Mouse (Mus musculus): ENCODE measurements around the gene Orm3. TPM values are rescaled to one million over a fixed set of nuclear protein-coding genes. Genes with fewer than 3 reads are reported as not detected.

The Orm3 gene
- total RNA-seq, 2 experiments from 2014 or later: not detected

- DNase-seq (ENCODE audit: low spot score): peak; percentile 87
Measured at GRCm38 (mm10) chr4:63368577-63368976, 12.6 kb downstream of the Orm3 start.

DNA sequence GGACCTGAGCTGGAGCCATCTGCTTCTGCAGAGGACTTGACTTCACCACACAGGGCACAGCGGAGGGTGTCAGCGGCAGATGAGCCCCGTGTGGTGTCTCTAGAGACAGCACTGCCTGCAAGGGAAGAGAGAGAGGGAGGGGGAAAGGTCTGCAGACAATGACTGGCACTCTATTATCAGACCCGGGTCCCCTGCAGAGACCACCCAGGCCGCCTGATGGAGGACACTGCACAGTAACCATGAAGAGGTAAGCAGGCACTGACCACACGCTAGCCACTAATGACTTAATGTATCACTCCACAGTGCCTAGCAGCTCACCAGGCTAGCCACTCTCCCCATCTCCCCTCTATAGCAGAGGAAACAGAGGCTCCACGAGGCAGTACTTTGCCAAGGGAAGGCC is 14.9 kb downstream of the Orm3 start:
- DNase-seq (ENCODE audit: low spot score): no peak

DNA sequence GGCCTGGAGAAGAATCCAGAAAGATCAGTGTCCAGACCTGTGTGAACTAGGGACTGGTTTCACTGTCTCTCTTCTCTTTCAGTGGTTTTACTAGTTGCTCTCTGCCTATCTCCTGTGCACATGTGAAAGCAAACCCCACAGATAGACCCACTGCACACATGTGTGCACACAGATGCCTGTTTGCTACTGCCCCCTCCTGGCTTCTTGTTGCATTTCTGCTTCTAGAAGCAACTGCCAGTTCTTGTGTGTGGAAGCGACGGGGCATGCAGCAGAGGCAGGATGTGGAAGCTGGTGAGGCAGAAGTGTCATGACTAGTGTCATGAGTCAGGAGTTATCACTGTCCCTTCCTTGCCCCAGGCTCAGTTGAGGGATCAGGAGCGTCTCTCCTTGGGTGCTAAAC is 15.9 kb downstream of the Orm3 start:
- DNase-seq (ENCODE audit: low spot score): peak; percentile 28

DNA sequence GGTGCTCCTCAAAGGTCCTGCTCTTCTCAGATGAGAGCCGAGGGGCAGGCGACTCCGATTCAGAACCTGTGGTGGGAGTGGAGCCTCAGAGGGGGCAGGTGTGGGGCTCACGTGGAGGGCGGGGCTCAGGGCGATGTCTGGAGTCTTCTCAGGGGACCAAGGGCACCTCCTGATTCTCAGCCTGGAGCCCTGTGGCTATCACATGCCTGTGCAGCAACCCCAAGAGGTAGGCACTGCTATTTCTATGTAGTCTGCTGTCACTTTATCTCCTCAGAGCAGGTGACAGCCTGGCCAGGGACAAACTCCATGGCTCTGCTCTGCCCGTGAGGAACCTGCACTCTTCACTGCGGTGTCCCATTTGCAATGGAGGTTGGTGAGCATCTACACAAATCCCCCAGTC is 17.4 kb downstream of the Orm3 start:
- no peak for DNase-seq (ENCODE audit: low spot score)

GRCm38 (mm10) chr4:63374331-63374730 is 18.4 kb downstream of the Orm3 start:
- no peak for DNase-seq (ENCODE audit: low spot score)

DNA sequence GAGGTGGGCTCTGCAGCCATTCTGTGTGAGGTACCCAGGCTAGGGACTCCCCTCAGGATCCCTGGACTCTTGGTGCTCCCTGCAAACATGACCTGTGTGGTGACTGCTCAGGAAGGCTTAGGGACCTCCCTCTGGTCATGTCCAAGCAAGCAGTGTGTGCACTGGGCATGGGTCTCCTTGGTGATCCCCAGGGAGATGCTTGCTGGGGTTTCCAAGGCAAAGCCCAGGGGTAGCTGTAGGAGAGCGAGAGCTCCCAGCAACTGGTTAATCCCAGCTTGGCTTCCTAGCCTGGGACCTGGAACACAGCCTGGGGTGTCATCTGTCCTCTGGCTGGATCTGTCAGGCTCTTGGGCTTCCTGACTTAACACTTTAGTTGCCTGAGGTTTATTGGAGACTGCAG is 19.4 kb downstream of the Orm3 start:
- DNase-seq (ENCODE audit: low spot score): peak; percentile 64

GRCm38 (mm10) chr4:63377483-63377882 is 21.5 kb downstream of the Orm3 start:
- DNase-seq (ENCODE audit: low spot score): no peak

GRCm38 (mm10) chr4:63382676-63383369 is 26.9 kb downstream of the Orm3 start:
- no peak for DNase-seq (ENCODE audit: low spot score)

DNA sequence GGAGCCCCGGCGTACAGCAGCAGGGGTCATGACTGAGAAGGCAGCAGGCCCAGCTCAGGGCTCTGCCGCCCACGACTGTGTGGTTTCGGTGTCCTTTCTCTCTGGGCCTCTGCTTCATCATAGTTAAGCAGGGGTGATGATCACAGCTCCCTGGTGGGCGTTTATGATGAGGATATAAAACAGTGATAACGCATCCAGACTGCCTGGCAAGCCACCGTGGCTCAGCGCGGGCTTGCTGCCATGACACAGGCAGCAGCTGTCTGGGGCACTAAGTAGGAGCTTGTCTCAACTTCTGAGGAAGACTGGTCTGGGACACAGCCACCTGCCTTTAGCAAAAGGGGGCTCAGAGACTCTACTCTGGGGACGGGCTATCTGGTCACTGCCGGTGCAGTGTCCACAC is 27.5 kb downstream of the Orm3 start:
- DNase-seq (ENCODE audit: low spot score): no peak

GRCm38 (mm10) chr4:63384262-63384661 is 28.3 kb downstream of the Orm3 start:
- DNase-seq (ENCODE audit: low spot score): no peak

- DNase-seq (ENCODE audit: low spot score): no peak
Measured at GRCm38 (mm10) chr4:63385253-63385652, 29.3 kb downstream of the Orm3 start.

DNA sequence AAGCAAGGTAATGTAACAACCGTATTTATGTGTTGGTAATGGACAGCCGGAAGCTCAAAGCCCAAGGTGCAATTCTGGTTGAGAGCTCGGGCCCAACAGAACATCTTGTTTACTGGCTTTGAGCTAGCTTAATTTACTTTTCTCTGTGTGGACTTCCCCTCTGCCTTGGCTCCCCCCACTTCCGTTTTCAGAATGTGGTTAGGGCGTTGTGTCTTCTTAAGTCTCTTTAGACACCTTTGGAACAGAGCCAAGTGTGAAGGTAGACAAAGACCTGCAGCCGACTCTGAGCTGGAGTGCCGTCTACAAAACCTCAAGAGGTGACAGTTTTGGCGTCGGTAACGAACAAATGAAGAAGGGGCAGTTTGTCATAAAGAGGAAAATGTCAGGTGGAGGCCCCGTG is 29.8 kb downstream of the Orm3 start:
- DNase-seq (ENCODE audit: low spot score): no peak

- no peak for DNase-seq (ENCODE audit: low spot score)
Measured at GRCm38 (mm10) chr4:63388029-63388428, 32.1 kb downstream of the Orm3 start.

DNA sequence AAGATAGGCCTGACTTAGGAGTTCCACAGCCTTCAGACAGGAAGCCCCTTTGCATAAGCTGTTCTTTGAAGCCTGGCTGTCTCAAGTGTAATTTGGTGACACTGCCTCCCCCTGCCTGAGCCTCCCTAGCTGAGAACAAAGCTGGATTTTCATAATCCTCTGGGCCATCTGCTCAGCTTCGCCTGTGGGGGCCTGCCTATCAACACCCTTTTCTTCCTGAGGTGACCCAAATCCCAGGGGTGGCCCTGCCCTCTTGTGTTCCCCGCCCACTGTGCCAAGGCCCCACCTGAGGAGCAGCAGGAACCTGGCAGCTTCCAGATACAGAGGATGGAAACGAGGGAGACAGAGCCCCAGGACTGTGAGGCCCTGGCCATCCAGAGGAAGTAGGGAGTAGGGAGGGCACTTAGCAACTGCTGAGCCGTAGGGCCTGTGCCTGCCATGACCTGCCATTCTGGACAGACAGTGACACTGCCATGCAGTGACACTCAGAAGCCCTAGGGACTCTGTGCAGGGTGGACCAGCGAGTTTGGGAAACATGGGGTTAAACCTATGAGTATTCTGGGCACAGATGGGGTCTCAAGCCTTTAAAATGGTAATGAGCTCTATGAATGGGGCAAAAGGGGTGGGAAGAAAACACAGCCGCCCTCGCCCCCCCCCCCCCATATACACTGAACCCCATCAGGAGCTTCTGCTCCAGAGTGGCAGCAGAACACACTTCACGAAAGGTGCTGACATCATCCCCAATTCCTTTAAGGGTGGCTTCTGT is 33.3 kb downstream of the Orm3 start:
- no peak for DNase-seq (ENCODE audit: low spot score)

DNA sequence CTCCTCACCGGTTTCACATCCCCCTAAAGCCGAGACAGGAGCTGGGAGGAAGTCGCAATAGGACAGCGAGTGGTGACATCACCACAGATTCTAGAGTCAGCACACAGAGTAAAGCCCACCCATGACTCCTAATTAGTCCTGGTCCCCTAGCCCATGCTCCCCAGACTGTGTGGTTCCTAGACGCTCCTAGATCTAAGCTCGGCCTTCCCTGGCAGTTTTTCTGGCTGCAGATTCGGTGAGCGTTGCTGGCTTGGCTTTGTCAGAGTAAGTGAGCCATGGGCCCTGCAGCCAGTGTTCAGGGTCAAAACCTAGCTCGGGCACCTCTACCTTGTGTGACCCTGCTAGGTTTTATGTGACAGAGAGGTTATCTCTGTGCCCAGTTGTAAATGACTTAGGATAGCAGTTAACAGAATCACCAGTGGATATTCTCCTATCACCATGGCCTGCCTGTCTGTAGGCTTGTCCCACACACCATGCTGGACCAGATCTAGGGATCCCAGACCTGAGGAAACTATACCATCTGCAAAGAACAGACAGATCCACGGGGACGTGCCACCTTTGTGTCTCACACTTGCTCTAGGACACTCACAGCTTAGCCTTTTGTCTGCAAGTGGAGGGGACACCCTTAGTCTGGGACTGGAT is 34.0 kb downstream of the Orm3 start:
- DNase-seq (ENCODE audit: low spot score): no peak

DNA sequence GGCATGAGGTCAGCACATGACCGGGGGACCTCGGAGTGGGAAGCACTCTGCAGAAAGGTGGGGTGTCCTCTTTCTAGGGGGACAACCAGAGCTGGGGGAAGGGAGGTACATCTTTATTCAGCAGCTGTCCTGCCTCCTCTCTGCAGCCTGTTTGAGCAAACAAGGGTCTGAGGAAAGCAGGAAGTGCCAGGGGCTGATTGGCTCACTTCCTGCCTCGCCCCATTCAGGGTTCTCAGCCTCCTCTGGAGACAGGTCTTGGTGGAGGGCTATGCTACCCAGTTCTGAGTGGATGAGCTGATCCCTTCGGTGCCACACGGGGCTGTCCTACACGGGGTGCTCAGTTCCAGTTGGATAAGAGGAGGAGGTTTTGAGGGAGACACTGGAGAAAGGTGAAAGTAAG is 35.4 kb downstream of the Orm3 start:
- DNase-seq (ENCODE audit: low spot score): no peak

DNA sequence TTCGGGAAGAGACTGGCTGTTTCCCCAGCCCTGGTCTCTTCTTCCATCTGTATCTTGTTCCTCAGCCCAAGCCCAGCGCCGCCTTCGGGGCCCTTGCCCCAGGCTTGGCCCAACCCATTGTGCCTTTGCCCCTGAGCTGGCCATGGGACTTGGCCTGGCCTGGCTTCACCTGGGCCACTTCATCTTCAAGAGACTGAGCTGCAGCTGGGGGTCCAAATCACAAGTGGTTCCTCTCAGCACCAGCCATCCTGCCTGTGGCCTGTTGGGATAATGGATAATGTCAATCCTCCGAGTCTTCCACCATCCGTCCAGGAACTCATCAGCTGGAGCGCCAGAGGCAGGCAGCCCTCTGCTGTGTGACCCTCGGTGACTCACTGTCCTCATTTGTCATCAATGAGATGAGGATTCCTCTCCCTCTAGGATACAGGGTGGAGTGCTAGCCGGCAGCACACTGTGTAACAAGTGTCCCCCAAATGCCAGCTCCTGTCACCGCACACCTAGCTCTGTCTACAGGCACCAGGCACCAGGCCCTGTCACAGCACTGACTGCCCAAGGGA is 42.1 kb downstream of the Orm3 start:
- no peak for DNase-seq (ENCODE audit: low spot score)

DNA sequence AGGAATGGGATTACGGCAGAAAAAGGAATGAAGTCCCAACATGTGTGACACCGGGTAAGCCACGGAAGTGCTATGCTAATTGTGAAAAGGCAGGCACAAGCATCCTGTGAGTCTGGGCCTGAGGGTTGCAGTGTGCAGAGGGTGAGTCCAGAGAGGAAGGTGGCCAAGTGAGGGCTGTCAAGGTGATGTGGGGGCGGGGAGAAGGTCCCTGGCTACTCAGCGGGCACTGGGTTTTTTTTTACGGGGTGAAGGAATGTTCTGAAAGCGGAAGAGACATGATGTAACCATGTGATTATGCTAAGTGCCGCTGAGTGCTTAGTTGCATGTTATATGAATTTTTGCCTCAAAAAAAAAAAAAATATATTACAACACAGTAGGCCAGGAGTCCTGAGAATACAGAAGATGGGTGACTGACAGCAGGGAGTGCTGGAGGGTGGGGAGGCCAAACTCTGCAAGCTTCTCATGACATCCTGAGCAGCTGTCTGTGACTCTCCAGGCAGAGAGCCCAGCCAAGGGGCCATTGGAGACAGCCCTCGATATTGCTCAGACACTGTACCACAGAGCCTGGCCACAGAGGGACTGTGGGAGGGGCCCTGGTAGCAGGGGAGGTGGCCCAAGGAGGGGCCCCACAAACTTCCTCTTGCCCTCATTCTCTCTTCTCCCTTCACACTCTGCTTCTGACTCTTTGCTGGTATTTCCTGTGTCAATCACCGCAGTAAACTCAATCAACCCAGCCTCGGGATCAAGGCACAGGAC is 43.1 kb downstream of the Orm3 start:
- peak; percentile 46 for DNase-seq (ENCODE audit: low spot score)

DNA sequence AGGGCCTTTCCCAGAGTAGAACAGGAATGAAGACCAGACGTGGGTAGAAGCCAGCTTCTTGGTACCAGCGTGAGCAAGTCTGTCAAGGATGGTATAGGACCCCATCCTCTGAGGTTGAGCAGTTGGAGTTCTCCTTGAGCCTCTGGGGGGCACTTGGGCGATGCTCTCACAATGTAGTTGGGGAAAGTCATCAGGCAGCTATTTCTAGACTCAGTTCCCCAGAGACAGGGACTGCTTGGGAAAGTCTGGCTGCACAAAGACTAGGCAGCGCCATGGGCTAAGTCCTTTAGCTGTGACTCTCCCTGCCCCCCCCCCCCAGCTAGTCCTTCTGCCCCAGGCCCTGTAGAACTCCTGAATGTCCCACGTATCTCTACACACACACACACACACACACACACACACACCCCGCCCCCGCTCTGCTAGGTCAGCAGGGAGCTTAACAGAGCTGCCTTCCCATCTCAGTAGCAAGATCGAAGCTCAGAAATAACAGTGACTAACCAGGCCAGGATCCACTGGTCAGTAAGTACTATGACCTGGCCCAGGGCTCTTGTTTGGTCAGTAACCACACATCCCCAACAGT is 43.8 kb downstream of the Orm3 start:
- DNase-seq (ENCODE audit: low spot score): no peak

DNA sequence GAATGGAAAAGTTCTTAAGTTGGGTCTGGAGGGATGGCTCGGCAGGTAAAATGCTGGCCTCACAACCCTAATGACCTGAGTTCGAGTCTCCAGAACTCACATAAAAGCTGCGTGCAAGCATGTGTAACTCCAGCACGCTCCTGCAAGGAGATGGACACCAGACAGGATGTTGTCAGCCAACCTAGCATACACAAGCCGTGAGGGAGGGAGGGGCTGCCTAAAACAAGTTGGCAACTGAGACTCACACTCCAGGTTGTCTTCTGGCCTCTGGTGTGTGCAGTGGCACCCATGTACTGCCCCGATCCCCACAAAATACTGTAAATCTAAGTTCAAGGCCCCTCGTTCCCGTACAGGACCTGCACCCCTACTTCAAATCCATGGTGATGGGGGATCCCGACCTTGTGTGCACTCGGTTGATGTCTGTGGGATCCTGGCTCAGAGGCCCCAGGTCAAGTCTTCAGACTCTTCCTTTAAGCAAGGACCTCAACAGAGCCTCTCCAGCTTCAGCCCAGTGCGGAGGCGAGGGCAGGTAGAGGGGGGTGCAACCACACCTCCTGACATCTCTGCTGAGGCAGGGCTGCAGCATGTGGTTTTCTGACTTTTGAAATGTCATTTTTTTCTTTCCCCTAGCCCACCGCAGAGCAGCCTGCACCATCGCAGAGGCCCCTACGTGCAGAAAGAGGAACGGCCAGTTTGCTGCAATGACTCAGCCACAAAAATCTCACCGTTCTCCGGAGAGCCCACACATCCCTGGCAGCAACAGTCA is 44.8 kb downstream of the Orm3 start:
- DNase-seq (ENCODE audit: low spot score): no peak

DNA sequence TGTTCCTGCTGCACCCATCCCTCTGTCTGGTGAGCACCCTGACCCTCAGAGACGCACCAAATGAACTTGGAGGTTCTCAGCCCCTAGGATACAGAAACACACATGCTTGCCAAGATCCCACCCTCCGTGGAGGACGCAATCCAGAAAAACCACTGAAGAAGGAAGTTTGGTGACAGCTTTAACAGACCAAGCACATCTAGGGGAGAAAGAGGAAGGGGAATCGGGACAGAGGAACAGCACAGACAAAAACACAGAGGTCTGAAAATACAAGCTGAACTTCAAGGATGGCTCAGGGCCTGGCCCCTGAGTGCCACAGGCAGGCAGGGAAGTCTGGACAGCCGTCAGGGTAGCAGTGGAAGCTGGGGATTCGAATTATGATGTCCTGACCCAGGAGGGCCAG is 45.7 kb downstream of the Orm3 start:
- no peak for DNase-seq (ENCODE audit: low spot score)
